Mouse (Mus musculus) limb, embryonic 15.5 days (tissue): ENCODE measurements around the gene Adcyap1r1. TPM values are rescaled to one million over a fixed set of nuclear protein-coding genes. Genes with fewer than 3 reads are reported as not detected.

ENCODE experiments used
- ATAC-seq: fragments of 200-750 bp; cut with Nextera tagmentation; 2 replicates; pipeline ENCODE4 v1.8.0; 2017; ENCODE audit warnings: low read depth, moderate TSS enrichment; ENCODE audit not compliant: insufficient number of reproducible peaks, low FRiP score, low TSS enrichment
- H3K27ac ChIP-seq: fragments of 300-500 bp; sonication (generic); 2 replicates; pipeline ENCODE4 v1.5.1; 2015; ENCODE audit warnings: moderate library complexity, mild to moderate bottlenecking, inconsistent platforms
- H3K27me3 ChIP-seq: fragments of 300-500 bp; sonication (generic); 2 replicates; pipeline ENCODE4 v1.6.1; 2015; ENCODE audit warnings: inconsistent platforms
- H3K36me3 ChIP-seq: fragments of 300-500 bp; sonication (generic); 2 replicates; pipeline ENCODE4 v1.6.1; 2015; ENCODE audit warnings: inconsistent platforms
- H3K4me1 ChIP-seq: fragments of 300-500 bp; sonication (generic); 2 replicates; pipeline ENCODE4 v1.6.1; 2015; ENCODE audit warnings: inconsistent platforms
- H3K4me2 ChIP-seq: fragments of 300-500 bp; sonication (generic); 2 replicates; pipeline ENCODE4 v1.6.1; 2015; ENCODE audit warnings: mild to moderate bottlenecking, inconsistent platforms
- H3K4me3 ChIP-seq: fragments of 300-500 bp; sonication (generic); 2 replicates; pipeline ENCODE4 v1.5.1; 2015; ENCODE audit warnings: mild to moderate bottlenecking, inconsistent platforms
- H3K9ac ChIP-seq: fragments of 300-500 bp; sonication (generic); 2 replicates; pipeline ENCODE4 v1.6.1; 2015; ENCODE audit warnings: inconsistent platforms
- H3K9me3 ChIP-seq: fragments of 300-500 bp; sonication (generic); 2 replicates; pipeline ENCODE4 v1.6.1; 2016; ENCODE audit warnings: inconsistent platforms
- WGBS: fragments of 180-500 bp; shearing (Covaris S2); methylation state at CpG from one replicate; pipeline ENCODE4 v1.1.7; 2015; 5-methylcytosine and 5-hydroxymethylcytosine counted together
- polyA plus RNA-seq: library from polyadenylated mRNA; unstranded; fragments of >200 nt; fragmentation: Nextera tagmentation; extraction: Ambion mirVana; gene quantifications from 2 replicates; pipeline ENCODE4 v1.2.1, GENCODE M21; 2015

The Adcyap1r1 gene
- polyA plus RNA-seq, 1 experiment from 2014 or later: 1.4 TPM

DNA sequence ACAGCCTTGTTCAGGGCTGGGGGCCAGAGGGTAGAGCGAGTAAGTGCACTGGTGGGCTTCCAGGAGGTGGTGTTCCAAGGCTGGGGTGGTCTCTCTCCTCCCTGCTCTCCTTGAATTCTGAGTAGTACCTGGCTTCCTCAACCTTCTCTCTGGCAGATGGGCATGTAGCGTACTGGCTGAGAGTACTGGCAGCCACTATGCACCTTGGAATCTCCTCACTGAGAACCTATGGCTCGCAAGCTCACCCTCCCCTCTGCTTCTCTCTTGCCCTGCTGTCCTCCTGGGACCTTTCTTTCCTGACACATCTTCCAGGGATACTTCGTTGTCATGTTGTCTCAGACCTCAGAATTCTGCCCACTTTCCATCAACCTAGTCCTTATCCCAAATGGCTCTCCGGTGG is 3.9 kb downstream of the Adcyap1r1 start:
- Histone ChIP-seq H3K9me3 (no peaks in the 10 kb centered on the region), H3K4me2 (no peak overlapping the region), H3K9ac (no peak overlapping the region), H3K4me3 (no peak overlapping the region), H3K36me3 (no peaks in the 10 kb centered on the region), H3K27me3 (peaks cover 47% of the 10 kb centered on the region), H3K4me1 (peaks cover 12% of the 10 kb centered on the region), H3K27ac (no peak overlapping the region)
- 80% methylated on average over 5 of the region's 5 CpGs for WGBS
- ATAC-seq: no peak

DNA sequence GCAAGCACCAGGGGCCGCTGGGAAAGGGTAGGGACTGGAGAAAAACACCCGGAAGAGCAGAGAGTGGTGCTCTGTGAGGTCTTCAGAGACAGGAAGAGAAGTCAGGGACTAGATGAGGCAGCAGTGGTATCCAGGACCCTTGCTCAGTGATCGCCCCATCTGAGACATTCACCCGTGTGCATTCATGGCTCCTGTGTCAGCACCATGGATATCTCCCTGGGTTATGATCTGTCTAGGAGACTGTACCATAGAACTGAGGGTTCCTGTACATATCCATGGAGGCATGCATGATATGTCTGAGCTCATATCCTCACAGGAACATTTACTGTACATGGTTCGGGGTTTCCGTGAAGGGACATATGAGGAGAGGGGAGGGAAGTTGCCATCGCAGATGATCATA is 5.9 kb downstream of the Adcyap1r1 start:
- WGBS: 65% methylated on average over 7 of the region's 7 CpGs
- Histone ChIP-seq H3K4me2 (no peak overlapping the region), H3K4me1 (no peaks in the 10 kb centered on the region; the same call in 1 of the 2 replicates), H3K36me3 (no peaks in the 10 kb centered on the region), H3K27me3 (peaks cover 26% of the 10 kb centered on the region), H3K4me3 (no peak overlapping the region), H3K27ac (no peak overlapping the region), H3K9ac (no peak overlapping the region), H3K9me3 (no peaks in the 10 kb centered on the region)
- ATAC-seq: no peak

DNA sequence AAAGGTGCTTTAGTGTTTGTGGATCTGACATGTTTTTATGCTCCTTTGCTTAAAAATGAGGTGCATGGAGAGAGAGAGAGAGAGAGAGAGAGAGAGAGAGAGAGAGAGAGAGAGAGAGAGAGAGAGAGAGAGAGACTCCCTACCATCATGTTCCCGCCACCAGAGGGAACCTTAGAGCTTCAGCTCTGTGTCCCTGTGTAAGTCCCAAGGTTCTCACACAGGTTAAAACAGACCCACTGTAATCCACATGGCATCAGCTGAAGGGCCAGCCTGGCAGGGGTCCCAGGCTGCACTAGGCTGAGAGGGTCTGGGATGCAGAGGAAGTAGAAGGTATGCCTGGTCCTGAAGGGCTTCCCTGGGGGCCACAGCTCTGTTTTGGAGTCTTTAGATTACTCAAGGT is 6.4 kb downstream of the Adcyap1r1 start:
- H3K36me3 ChIP-seq: no peaks in the 10 kb centered on the region
- H3K4me1 ChIP-seq: no peaks in the 10 kb centered on the region
- H3K27me3 ChIP-seq: peaks cover 22% of the 10 kb centered on the region
- H3K27ac ChIP-seq: no peak overlapping the region
- no peak overlapping the region for H3K9ac ChIP-seq
- no peak for ATAC-seq
- 53% methylated on average over 1 of the region's 1 CpGs for WGBS
- no peak overlapping the region for H3K4me3 ChIP-seq
- H3K4me2 ChIP-seq: no peak overlapping the region
- no peaks in the 10 kb centered on the region for H3K9me3 ChIP-seq

DNA sequence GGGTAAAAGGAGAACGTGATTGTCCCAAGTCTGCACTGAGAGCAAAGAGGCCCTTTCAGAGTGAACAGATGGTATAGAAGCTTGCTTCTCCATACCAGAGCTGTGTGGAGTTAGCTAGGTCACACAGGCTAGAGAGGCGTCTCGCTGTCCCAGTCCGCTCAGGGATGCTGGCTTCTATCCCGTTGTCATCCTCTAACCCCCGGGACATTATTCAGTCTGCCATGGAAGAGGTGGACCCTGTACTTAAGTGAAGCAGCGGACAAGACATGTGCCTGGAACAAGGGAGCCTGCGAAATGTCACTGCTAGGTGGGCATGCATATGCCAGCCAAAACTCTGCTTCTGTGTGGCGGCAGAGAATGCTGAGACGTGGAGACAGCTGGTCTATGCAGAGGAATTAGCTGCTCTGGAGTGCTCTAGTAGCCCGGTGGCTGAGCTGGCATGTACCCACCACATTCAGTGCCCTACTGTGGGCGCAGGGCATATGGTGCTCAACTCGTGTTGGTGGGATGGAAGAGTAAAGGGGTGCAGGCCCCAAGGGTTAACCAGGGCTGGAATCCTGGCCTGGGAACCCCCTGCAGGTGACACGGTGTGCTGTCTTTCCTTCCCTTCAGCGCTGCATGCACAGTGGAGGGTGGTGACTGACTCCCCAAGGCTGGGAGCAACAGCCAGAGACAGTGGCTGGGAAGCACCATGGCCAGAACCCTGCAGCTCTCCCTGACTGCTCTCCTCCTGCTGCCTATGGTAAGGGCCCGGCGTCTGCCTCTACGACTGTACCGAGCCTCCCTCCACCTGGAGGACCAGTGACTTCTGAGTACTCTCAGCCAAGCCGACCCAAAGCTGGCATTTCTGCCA is 8.0 kb downstream of the Adcyap1r1 start:
- no peak for ATAC-seq
- no peak overlapping the region for H3K4me2 ChIP-seq
- H3K27me3 ChIP-seq: peaks cover 10% of the 10 kb centered on the region; the same call in 1 of the 2 replicates
- no peak overlapping the region for H3K9ac ChIP-seq
- H3K4me3 ChIP-seq: no peak overlapping the region
- no peaks in the 10 kb centered on the region for H3K36me3 ChIP-seq
- no peaks in the 10 kb centered on the region for H3K4me1 ChIP-seq
- WGBS: 84% methylated on average over 20 of the region's 20 CpGs
- H3K9me3 ChIP-seq: no peaks in the 10 kb centered on the region
- H3K27ac ChIP-seq: no peak overlapping the region

DNA sequence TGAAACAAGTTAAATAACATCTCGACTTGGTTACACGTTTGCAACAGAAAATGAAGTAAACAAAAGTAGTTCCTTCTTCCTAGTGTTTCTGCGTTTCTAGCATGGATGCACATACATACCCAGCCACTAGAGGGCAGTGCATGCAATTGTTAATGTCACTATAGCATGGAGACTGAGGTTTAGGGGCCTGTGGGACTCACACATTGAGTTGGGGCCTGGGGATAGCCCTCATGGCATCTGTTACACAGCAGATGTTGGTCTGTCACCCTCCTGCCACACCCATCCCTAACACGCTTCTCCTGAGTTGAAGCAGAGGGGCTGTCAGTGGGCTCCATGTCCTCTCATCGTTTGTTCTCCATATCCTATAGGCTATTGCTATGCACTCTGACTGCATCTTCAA is 9.4 kb downstream of the Adcyap1r1 start:
- H3K27ac ChIP-seq: no peak overlapping the region
- no peaks in the 10 kb centered on the region for H3K4me1 ChIP-seq
- H3K27me3 ChIP-seq: no peaks in the 10 kb centered on the region
- no peak for ATAC-seq
- no peaks in the 10 kb centered on the region for H3K36me3 ChIP-seq
- no peaks in the 10 kb centered on the region for H3K9me3 ChIP-seq
- H3K4me2 ChIP-seq: no peak overlapping the region
- no peak overlapping the region for H3K9ac ChIP-seq
- 66% methylated on average over 5 of the region's 5 CpGs for WGBS
- no peak overlapping the region for H3K4me3 ChIP-seq

DNA sequence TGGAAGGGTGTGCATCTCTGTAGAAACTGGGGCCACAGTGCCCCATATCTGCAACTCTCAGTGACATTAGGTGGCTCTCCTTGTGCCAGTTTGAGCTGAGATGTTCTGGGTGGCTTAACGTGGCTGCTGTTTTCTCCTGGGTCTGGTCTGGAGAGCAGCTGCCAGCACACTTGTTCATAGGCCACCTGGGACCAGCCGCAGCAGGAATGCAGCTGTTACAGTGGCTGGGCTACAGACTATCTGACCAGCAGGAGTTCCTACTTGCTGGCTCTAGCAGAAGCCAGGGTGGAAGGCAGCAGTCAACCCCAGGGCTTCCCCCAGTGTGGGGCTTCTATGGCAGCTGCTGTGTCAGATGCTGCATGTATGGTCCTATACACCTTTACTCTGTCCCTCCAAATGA is 9.9 kb downstream of the Adcyap1r1 start:
- Histone ChIP-seq H3K4me1 (no peaks in the 10 kb centered on the region), H3K9ac (no peak overlapping the region), H3K27ac (no peak overlapping the region), H3K4me3 (no peak overlapping the region), H3K36me3 (no peaks in the 10 kb centered on the region), H3K9me3 (no peaks in the 10 kb centered on the region), H3K27me3 (no peaks in the 10 kb centered on the region), H3K4me2 (no peak overlapping the region)
- WGBS: 65% methylated on average over 2 of the region's 2 CpGs
- no peak for ATAC-seq

DNA sequence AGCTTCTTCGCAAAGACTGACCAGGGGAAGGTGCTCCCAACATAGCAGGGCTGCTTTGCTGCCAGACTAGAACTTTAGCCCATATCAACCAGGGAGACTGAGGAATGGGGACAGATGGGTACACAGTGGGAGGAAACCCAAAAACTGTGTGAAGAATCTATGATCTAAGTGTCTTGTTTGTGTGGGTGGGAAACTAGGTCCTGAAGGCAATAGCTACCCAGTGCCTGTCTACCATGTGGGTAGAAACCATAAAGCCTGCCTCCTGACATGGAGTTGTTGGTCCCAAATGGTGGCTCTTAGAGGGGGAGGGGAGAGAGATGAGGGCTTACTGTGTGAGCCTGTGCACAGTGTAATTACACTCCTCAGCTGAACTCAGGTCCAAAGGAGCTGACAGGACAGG is 10.6 kb downstream of the Adcyap1r1 start:
- Histone ChIP-seq H3K9ac (no peak overlapping the region), H3K9me3 (no peaks in the 10 kb centered on the region), H3K27me3 (no peaks in the 10 kb centered on the region), H3K27ac (no peak overlapping the region), H3K4me1 (no peaks in the 10 kb centered on the region), H3K4me2 (no peak overlapping the region), H3K4me3 (no peak overlapping the region), H3K36me3 (no peaks in the 10 kb centered on the region)
- WGBS: 59% methylated on average over 1 of the region's 1 CpGs
- ATAC-seq: no peak

DNA sequence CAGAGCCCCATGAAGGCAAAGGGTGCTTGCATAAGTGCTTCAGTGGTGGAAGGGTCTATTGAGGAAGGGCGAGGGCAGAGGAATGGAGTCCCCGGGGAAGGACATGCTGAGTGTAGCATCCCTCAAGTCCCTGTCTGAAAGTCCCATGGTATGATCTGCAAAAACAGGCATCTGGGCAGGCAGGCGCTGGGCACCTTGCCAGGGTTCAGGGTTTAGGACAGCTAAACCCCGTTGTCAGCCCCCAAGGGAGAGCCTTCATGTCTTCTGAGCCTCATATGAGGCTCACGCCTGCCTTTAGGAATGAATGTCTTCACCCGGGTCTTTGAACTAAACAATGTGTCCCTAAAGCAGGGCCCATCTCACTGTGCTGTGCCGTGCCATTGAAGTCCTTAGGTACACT is 12.2 kb downstream of the Adcyap1r1 start:
- 80% methylated on average over 7 of the region's 7 CpGs for WGBS
- H3K36me3 ChIP-seq: no peaks in the 10 kb centered on the region
- H3K9ac ChIP-seq: no peak overlapping the region
- H3K27ac ChIP-seq: no peak overlapping the region
- ATAC-seq: no peak
- no peaks in the 10 kb centered on the region for H3K27me3 ChIP-seq
- H3K4me3 ChIP-seq: no peak overlapping the region
- no peaks in the 10 kb centered on the region for H3K4me1 ChIP-seq
- no peaks in the 10 kb centered on the region for H3K9me3 ChIP-seq
- H3K4me2 ChIP-seq: no peak overlapping the region

DNA sequence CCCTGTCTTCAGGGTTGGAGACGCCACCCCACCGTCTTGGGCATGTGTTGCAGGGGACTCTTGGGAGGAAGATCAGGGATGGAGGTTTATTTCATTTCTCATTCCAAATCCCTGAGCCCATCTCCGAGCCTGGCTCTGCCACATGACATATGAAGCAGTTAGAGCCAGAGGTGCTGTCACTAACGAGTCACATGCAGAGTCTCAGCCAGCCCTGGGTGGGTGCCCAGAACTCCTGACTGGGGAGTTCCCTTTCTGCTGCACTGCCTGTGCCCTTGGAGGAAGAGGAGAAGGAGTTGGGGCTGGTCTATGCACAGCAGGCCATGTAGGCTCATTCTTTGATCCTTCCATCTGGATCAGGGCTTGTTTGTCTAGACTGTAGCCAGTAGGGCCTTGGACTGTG is 13.5 kb downstream of the Adcyap1r1 start:
- no peak overlapping the region for H3K27ac ChIP-seq
- H3K4me3 ChIP-seq: no peak overlapping the region
- no peaks in the 10 kb centered on the region for H3K4me1 ChIP-seq
- H3K4me2 ChIP-seq: no peak overlapping the region
- no peaks in the 10 kb centered on the region for H3K36me3 ChIP-seq
- no peaks in the 10 kb centered on the region for H3K27me3 ChIP-seq
- H3K9ac ChIP-seq: no peak overlapping the region
- no peak for ATAC-seq
- no peaks in the 10 kb centered on the region for H3K9me3 ChIP-seq
- 68% methylated on average over 4 of the region's 4 CpGs for WGBS

DNA sequence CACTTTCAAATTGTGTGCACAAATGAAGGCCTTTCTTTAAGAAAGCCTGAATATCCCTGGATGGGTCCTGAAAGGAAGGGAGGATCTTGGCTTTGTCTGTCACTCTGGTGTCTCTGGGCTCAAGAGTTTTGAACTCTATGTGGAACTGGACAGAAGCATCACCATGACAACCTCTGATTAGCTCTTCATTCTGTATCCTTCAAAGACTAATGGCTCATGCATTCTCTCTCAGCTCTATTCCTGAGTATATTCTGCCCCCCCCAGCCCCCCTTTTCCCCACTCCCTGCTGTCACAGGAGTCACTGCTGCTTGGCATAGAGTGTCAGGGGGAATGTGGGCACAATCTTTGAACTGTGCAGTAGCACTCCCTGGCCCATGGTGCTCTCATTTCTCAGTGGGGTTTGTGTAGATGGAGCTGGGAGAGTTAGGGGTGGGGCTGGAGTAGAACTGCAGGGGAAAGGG is 14.6 kb downstream of the Adcyap1r1 start:
- H3K4me2 ChIP-seq: no peak overlapping the region
- no peak overlapping the region for H3K4me3 ChIP-seq
- ATAC-seq: no peak
- no peaks in the 10 kb centered on the region for H3K9me3 ChIP-seq
- no peak overlapping the region for H3K9ac ChIP-seq
- H3K27me3 ChIP-seq: no peaks in the 10 kb centered on the region
- H3K36me3 ChIP-seq: no peaks in the 10 kb centered on the region
- no peaks in the 10 kb centered on the region for H3K4me1 ChIP-seq
- H3K27ac ChIP-seq: no peak overlapping the region

DNA sequence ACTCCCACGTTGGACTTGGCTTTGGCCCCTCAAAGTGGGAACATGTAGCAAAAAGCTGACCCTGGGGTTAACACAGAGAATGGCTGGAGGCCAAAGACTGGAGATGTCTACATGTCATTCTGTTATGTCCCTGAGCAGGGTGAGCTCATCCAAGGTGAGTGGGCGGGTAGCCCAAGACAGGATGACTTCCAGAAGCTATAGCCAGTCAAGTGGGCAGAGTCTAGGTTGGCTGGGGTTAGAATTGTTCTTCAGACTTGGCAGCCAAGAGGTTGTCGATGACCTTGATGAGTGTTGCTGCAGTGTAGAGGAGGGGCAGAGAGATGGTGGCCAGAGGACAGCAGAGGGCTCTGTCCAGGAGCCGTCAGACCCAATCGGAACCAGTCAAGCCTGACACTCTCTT is 18.9 kb downstream of the Adcyap1r1 start:
- WGBS: 88% methylated on average over 5 of the region's 5 CpGs
- Histone ChIP-seq H3K27ac (no peak overlapping the region), H3K27me3 (no peaks in the 10 kb centered on the region)

DNA sequence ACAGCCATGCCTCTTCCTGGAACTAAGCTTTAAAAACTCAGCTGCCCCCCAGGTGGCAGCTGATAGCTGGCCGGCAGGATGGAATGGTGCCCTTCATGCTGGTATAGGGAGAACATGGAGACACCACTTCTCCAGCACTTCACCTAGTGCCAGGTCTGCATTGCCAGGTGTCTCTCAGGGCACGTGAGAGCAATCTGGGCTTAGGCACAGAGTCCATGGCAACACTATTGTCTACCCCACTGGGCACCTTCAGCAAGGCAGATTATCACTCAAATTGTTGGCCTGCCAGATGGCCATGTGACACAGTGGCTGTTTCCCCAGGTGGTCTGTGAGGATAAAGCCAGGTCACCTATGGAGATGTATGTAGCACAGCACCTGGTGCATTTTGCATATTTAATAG is 20.6 kb downstream of the Adcyap1r1 start:
- 71% methylated on average over 2 of the region's 2 CpGs for WGBS
- Histone ChIP-seq H3K4me2 (no peak overlapping the region), H3K27ac (no peak overlapping the region), H3K36me3 (no peaks in the 10 kb centered on the region), H3K4me1 (no peaks in the 10 kb centered on the region), H3K27me3 (no peaks in the 10 kb centered on the region), H3K9ac (no peak overlapping the region), H3K9me3 (no peaks in the 10 kb centered on the region), H3K4me3 (no peak overlapping the region)
- no peak for ATAC-seq

More for the DNA sequence above, 18.9 kb downstream of the Adcyap1r1 start:
- no peak overlapping the region for H3K9ac ChIP-seq
- no peak overlapping the region for H3K4me2 ChIP-seq
- no peaks in the 10 kb centered on the region for H3K9me3 ChIP-seq
- ATAC-seq: no peak
- H3K4me1 ChIP-seq: no peaks in the 10 kb centered on the region
- no peak overlapping the region for H3K4me3 ChIP-seq
- no peaks in the 10 kb centered on the region for H3K36me3 ChIP-seq

DNA sequence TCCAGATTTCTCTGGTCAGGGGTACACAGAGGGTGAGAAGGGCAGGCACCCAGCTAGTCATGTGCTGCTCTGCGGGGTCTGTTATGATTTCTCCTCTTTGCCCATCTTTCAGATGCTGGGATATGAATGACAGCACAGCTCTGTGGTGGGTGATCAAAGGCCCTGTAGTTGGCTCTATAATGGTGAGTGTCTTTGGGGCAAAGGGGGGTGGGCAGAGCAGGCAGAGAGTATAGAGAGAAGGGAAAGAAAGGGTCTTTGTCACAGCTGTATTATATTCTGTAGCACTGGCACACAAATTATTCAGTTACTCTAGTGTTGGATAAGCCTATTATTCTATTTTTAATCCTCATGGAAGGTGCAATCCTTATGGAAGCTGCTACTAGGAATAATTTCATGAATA is 29.2 kb downstream of the Adcyap1r1 start:
- no peak overlapping the region for H3K4me3 ChIP-seq
- no peaks in the 10 kb centered on the region for H3K36me3 ChIP-seq
- no peak overlapping the region for H3K4me2 ChIP-seq
- ATAC-seq: no peak
- no peak overlapping the region for H3K27ac ChIP-seq
- H3K27me3 ChIP-seq: no peaks in the 10 kb centered on the region
- no peaks in the 10 kb centered on the region for H3K9me3 ChIP-seq
- WGBS: 100% methylated on average over 1 of the region's 1 CpGs
- no peaks in the 10 kb centered on the region for H3K4me1 ChIP-seq
- no peak overlapping the region for H3K9ac ChIP-seq
